Comparison of ENCODE assay signal across 13 mouse cellular contexts in the genomic region with DNA sequence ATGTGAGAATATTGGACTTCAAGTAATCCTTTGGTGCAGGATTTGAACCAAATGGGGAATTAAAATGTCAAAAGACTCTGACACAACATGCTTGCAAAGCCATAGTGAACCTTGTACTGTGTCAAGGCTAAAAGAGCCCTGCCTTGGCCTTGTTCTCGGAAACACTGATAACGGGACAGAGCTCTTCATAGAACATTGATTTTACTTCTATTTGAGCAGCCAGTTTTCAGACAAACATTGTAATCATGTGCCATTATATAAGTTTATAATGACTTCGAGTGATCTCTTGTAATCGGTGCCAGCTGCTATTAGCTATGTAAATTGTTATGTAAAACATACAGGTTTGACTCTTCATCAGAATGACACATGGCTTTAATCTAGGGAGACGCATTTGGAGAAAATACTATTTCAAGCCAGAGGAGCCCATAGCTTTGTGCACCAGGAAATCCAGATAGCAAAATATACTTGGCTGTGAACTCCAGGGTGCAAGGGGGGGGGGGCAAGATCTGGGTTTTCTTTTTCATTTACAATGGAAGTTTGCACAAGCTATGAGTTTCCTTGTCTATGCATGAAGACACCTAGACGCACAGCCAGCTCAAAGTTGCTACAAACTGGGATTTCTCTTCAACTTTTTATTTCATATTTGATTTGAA.
DNase-seq lines count a peak whose midpoint lies in the region; ATAC-seq and TF ChIP-seq lines count a peak whose summit lies in the region.
"Had no signal": no experiment of that assay in that cellular context is flagged by ENCODE, and none has a peak within 500 bp of the region (broad histone marks: within the 10 kb centered on the region; RNA-seq: fewer than 3 reads in every experiment).

No protein-coding gene starts in this region.

- TF ChIP-seq CTCF in lung, embryonic 14.5 days (IDR thresholded peaks at IDR 0.05; ENCODE audit: low read depth): no peak

- no peak overlapping the region for H3K4me3 ChIP-seq in heart, embryonic 13.5 days
- H3K4me3 ChIP-seq in lung, embryonic 14.5 days (ENCODE audit: low read depth, low read length): no peak overlapping the region
- no peak overlapping the region for H3K4me3 ChIP-seq in heart, embryonic 15.5 days
- no peak overlapping the region for H3K4me3 ChIP-seq in stomach, embryonic 14.5 days (ENCODE audit: low read depth, low read length)
- H3K4me3 ChIP-seq: erythroblast, embryonic 14.5 days; limb, embryonic 12.5 days had no signal

- H3K36me3 ChIP-seq in heart, embryonic 13.5 days: peaks cover 73% of the 10 kb centered on the region
- peaks cover 48% of the 10 kb centered on the region for H3K36me3 ChIP-seq in lung, embryonic 14.5 days (ENCODE audit: insufficient read depth)
- H3K36me3 ChIP-seq in heart, embryonic 15.5 days: peaks cover 17% of the 10 kb centered on the region; the same call in 1 of the 2 replicates
- peaks cover 14% of the 10 kb centered on the region for H3K36me3 ChIP-seq in stomach, embryonic 14.5 days (ENCODE audit: control insufficient read depth, insufficient read depth, low read length)

- no peaks in the 10 kb centered on the region for H3K27me3 ChIP-seq in heart, embryonic 13.5 days (replicated peaks)
- no peaks in the 10 kb centered on the region for H3K27me3 ChIP-seq in lung, embryonic 14.5 days (ENCODE audit: insufficient read depth, low read length)
- no peaks in the 10 kb centered on the region for H3K27me3 ChIP-seq in heart, embryonic 15.5 days
- H3K27me3 ChIP-seq in stomach, embryonic 14.5 days (ENCODE audit: control insufficient read depth, insufficient read depth, low read length): no peaks in the 10 kb centered on the region
- H3K27me3 ChIP-seq: CH12.LX; limb, embryonic 12.5 days had no signal

- ATAC-seq in heart, embryonic 13.5 days (ENCODE audit: extremely low read depth, insufficient number of reproducible peaks, low FRiP score, low TSS enrichment): no peak
- ATAC-seq in lung, embryonic 14.5 days (ENCODE audit: insufficient read depth): peak; percentile 20; the same call in 1 of the 2 replicates
- no peak for ATAC-seq in heart, embryonic 15.5 days (replicated peaks; ENCODE audit: insufficient number of reproducible peaks, insufficient read depth, low FRiP score, low read depth)
- ATAC-seq in stomach, embryonic 14.5 days (ENCODE audit: insufficient number of reproducible peaks, insufficient read depth, low FRiP score, low read depth): peak; percentile 56; the same call in 1 of the 2 replicates

- DNase-seq in heart, postnatal 25 days (ENCODE audit: low spot score): no peak
- peak; percentile 59 for DNase-seq in lung, embryonic 14.5 days
- DNase-seq in lung, postnatal 25 days (ENCODE audit: low spot score): no peak
- DNase-seq in left cerebral cortex, adult 11 months (ENCODE audit: low spot score): no peak
- no peak for DNase-seq in Muller cell, postnatal 12 days (ENCODE audit: inconsistent ontology term)
- DNase-seq: cerebellum, postnatal 10 days had no signal

- intact Hi-C loops in heart, postnatal 25 days (cut with DNase I): loop anchor here (2.0 kb wide), 1 partner anchor 37 kb away; no protein-coding TSS in a partner anchor

- H3K9ac ChIP-seq in heart, embryonic 13.5 days: 0 out of 2 replicates have a peak overlapping the region, but pooled peaks have one; percentile 37
- H3K9ac ChIP-seq in lung, embryonic 14.5 days: no peak overlapping the region
- no peak overlapping the region for H3K9ac ChIP-seq in heart, embryonic 15.5 days
- H3K9ac ChIP-seq in stomach, embryonic 14.5 days (replicated peaks; ENCODE audit: low read depth, low read length): no peak overlapping the region
- H3K9ac ChIP-seq: hindbrain, embryonic 14.5 days; limb, embryonic 12.5 days had no signal

- peak overlapping the region; percentile 44 for H3K4me2 ChIP-seq in heart, embryonic 13.5 days
- H3K4me2 ChIP-seq in lung, embryonic 14.5 days: peak overlapping the region; percentile 1; the same call in 1 of the 2 replicates
- H3K4me2 ChIP-seq in heart, embryonic 15.5 days: peak overlapping the region; percentile 34; the same call in 1 of the 2 replicates
- no peak overlapping the region for H3K4me2 ChIP-seq in stomach, embryonic 14.5 days (replicated peaks; ENCODE audit: low read depth, low read length)
- H3K4me2 ChIP-seq: hindbrain, embryonic 14.5 days; limb, embryonic 12.5 days had no signal

- peak overlapping the region; percentile 76 for H3K27ac ChIP-seq in heart, embryonic 13.5 days (replicated peaks)
- H3K27ac ChIP-seq in lung, embryonic 14.5 days (ENCODE audit: low read depth): peak overlapping the region; percentile 67
- H3K27ac ChIP-seq in heart, embryonic 15.5 days: peak overlapping the region; percentile 74
- H3K27ac ChIP-seq in stomach, embryonic 14.5 days (ENCODE audit: low read length): peak overlapping the region; percentile 12; the same call in 1 of the 2 replicates
- H3K27ac ChIP-seq: hindbrain, embryonic 14.5 days; limb, embryonic 12.5 days had no signal

- peaks cover 65% of the 10 kb centered on the region for H3K4me1 ChIP-seq in heart, embryonic 13.5 days
- peaks cover 18% of the 10 kb centered on the region for H3K4me1 ChIP-seq in lung, embryonic 14.5 days (ENCODE audit: insufficient read depth)
- peaks cover 62% of the 10 kb centered on the region for H3K4me1 ChIP-seq in heart, embryonic 15.5 days (replicated peaks)
- 0 out of 2 replicates have a peak, but pooled peaks cover 12% of the 10 kb centered on the region for H3K4me1 ChIP-seq in stomach, embryonic 14.5 days (ENCODE audit: control insufficient read depth, insufficient read depth, low read length)

- no peaks in the 10 kb centered on the region for H3K9me3 ChIP-seq in heart, embryonic 13.5 days
- H3K9me3 ChIP-seq in lung, embryonic 14.5 days (ENCODE audit: low read depth, low read length): no peaks in the 10 kb centered on the region
- H3K9me3 ChIP-seq in heart, embryonic 15.5 days (replicated peaks): no peaks in the 10 kb centered on the region
- no peaks in the 10 kb centered on the region for H3K9me3 ChIP-seq in stomach, embryonic 14.5 days (ENCODE audit: control insufficient read depth, low read depth, low read length)
- H3K9me3 ChIP-seq: limb, embryonic 12.5 days had no signal

- WGBS in heart, embryonic 13.5 days: 43% methylated on average over 6 of the region's 6 CpGs
- WGBS in lung, embryonic 14.5 days: 45% methylated on average over 6 of the region's 6 CpGs
- WGBS in heart, embryonic 15.5 days: 39% methylated on average over 6 of the region's 6 CpGs
- 64% methylated on average over 6 of the region's 6 CpGs for WGBS in stomach, embryonic 14.5 days

Comparison
In these comparisons a context has a peak if more than half of its experiments do, and no peak if none do; other contexts are left out.
1. ATAC-seq: peak in lung, embryonic 14.5 days (single experiment) and stomach, embryonic 14.5 days (single experiment); none in heart, embryonic 13.5 days (single experiment) and heart, embryonic 15.5 days (single experiment).
2. H3K27ac ChIP-seq: peak in every context shown above with its lines; median percentile 76 in heart, embryonic 13.5 days; 74 in heart, embryonic 15.5 days; 67 in lung, embryonic 14.5 days; 12 in stomach, embryonic 14.5 days.